Comparison of ENCODE assay signal across 9 mouse cellular contexts in genomic region chr14:36919146-36919545, GRCm38 (mm10). TPM values are rescaled to one million over a fixed set of nuclear protein-coding genes. Genes with fewer than 3 reads are reported as not detected.
A peak's percentile ranks its signal among the peaks of the same experiment; 100 is the strongest.
DNase-seq lines count a peak whose midpoint lies in the region; ATAC-seq lines count a peak whose summit lies in the region.
"Had no signal": no experiment of that assay in that cellular context is flagged by ENCODE, and none has a peak within 500 bp of the region (broad histone marks: within the 10 kb centered on the region; RNA-seq: fewer than 3 reads in every experiment).

No protein-coding gene starts in this region.

- H3K27ac ChIP-seq in forebrain, embryonic 13.5 days = peak overlapping the region; percentile 15; the same call in 1 of the 2 replicates
- H3K27ac ChIP-seq in heart, embryonic 16.5 days (ENCODE audit: low read length) = peak overlapping the region; percentile 98
- peak overlapping the region; percentile 37; the same call in 1 of the 2 replicates for H3K27ac ChIP-seq in liver, embryonic 16.5 days (ENCODE audit: low read length)

- H3K9ac ChIP-seq in forebrain, embryonic 13.5 days = no peak overlapping the region
- H3K9ac ChIP-seq in heart, embryonic 16.5 days (ENCODE audit: low read length) = peak overlapping the region; percentile 90
- H3K9ac ChIP-seq in liver, embryonic 16.5 days (ENCODE audit: low read depth, low read length) = no peak overlapping the region

- H3K4me1 ChIP-seq in forebrain, embryonic 13.5 days = no peaks in the 10 kb centered on the region
- peaks cover 11% of the 10 kb centered on the region for H3K4me1 ChIP-seq in heart, embryonic 16.5 days (ENCODE audit: control insufficient read depth, insufficient read depth, low read length)
- H3K4me1 ChIP-seq in liver, embryonic 16.5 days (ENCODE audit: control insufficient read depth, low read depth, low read length) = no peaks in the 10 kb centered on the region

- peak; percentile 6 for DNase-seq in retina, postnatal 1 day
- no peak for DNase-seq in retina, embryonic 14.5 days (ENCODE audit: low spot score)
- peak; percentile 86 to 90 for DNase-seq in kidney, postnatal 36 days
- DNase-seq in ovary, postnatal 14 days (ENCODE audit: low spot score) = peak; percentile 63
- DNase-seq in T-cell, adult 2 months (ENCODE audit: low spot score) = no peak

- H3K9me3 ChIP-seq in forebrain, embryonic 13.5 days (replicated peaks) = no peaks in the 10 kb centered on the region
- no peaks in the 10 kb centered on the region for H3K9me3 ChIP-seq in heart, embryonic 16.5 days (replicated peaks; ENCODE audit: control insufficient read depth, low read length)
- H3K9me3 ChIP-seq in liver, embryonic 16.5 days (replicated peaks; ENCODE audit: control insufficient read depth, low read length) = no peaks in the 10 kb centered on the region
- H3K9me3 ChIP-seq: megakaryocyte, embryonic 14.5 days had no signal

- WGBS in forebrain, embryonic 13.5 days = 56% methylated on average over 13 of the region's 13 CpGs
- 14% methylated on average over 13 of the region's 13 CpGs for whole genome bisulfite sequencing in heart, embryonic 16.5 days
- WGBS in liver, embryonic 16.5 days (ENCODE audit: insufficient replicate concordance) = 44% methylated on average over 13 of the region's 13 CpGs

- H3K4me2 ChIP-seq in forebrain, embryonic 13.5 days = no peak overlapping the region
- peak overlapping the region; percentile 62 for H3K4me2 ChIP-seq in heart, embryonic 16.5 days (ENCODE audit: low read depth, low read length)
- no peak overlapping the region for H3K4me2 ChIP-seq in liver, embryonic 16.5 days (ENCODE audit: low read depth, low read length)

- ATAC-seq in forebrain, embryonic 13.5 days = peak; percentile 73
- peak; percentile 98 for ATAC-seq in heart, embryonic 16.5 days (replicated peaks; ENCODE audit: extremely low read depth, insufficient read depth, low FRiP score)
- peak; percentile 43; the same call in 1 of the 2 replicates for ATAC-seq in liver, embryonic 16.5 days (ENCODE audit: low read depth)

- no peak overlapping the region for H3K4me3 ChIP-seq in forebrain, embryonic 13.5 days
- H3K4me3 ChIP-seq in heart, embryonic 16.5 days (ENCODE audit: low read length) = peak overlapping the region; percentile 68
- no peak overlapping the region for H3K4me3 ChIP-seq in liver, embryonic 16.5 days (ENCODE audit: low read depth, low read length)
- H3K4me3 ChIP-seq: megakaryocyte, embryonic 14.5 days had no signal

- H3K27me3 ChIP-seq in forebrain, embryonic 13.5 days = no peaks in the 10 kb centered on the region
- no peaks in the 10 kb centered on the region for H3K27me3 ChIP-seq in heart, embryonic 16.5 days (ENCODE audit: control insufficient read depth, insufficient read depth, low read length)
- H3K27me3 ChIP-seq in liver, embryonic 16.5 days (ENCODE audit: control insufficient read depth, insufficient read depth, low read depth, low read length) = no peaks in the 10 kb centered on the region

- peaks cover 11% of the 10 kb centered on the region for H3K36me3 ChIP-seq in forebrain, embryonic 13.5 days (ENCODE audit: poor library complexity, severe bottlenecking)
- 0 out of 2 replicates have a peak, but pooled peaks cover 7% of the 10 kb centered on the region for H3K36me3 ChIP-seq in heart, embryonic 16.5 days (ENCODE audit: control insufficient read depth, insufficient read depth)
- H3K36me3 ChIP-seq in liver, embryonic 16.5 days (ENCODE audit: control insufficient read depth, insufficient read depth) = no peaks in the 10 kb centered on the region

RNA-seq across cellular contexts. Expression of gene Ccser2, which starts 49.4 kb away (rescaled TPM):
- 52.7 and 53.2 TPM in 2 replicates for polyA plus RNA-seq in forebrain, embryonic 13.5 days (2015; fragmentation: Nextera tagmentation; extraction: Ambion mirVana)
- polyA plus RNA-seq in heart, embryonic 16.5 days (2015; fragmentation: Nextera tagmentation; extraction: Ambion mirVana) = 58.2 and 61.7 TPM in 2 replicates
- 6.7 and 7.0 TPM in 2 replicates for polyA plus RNA-seq in liver, embryonic 16.5 days (2015; fragmentation: Nextera tagmentation; extraction: Ambion mirVana)

Comparison
In these comparisons a context has a peak if more than half of its experiments do, and no peak if none do; other contexts are left out.
1. DNase-seq: peak in retina, postnatal 1 day (single experiment), kidney, postnatal 36 days (2 of 2) and ovary, postnatal 14 days (single experiment); none in retina, embryonic 14.5 days (single experiment) and T-cell, adult 2 months (single experiment).
2. ATAC-seq: peak in every context shown above with its lines; median percentile 98 in heart, embryonic 16.5 days; 73 in forebrain, embryonic 13.5 days; 43 in liver, embryonic 16.5 days.
3. H3K27ac ChIP-seq: peak in every context shown above with its lines; median percentile 98 in heart, embryonic 16.5 days; 37 in liver, embryonic 16.5 days; 15 in forebrain, embryonic 13.5 days.